8 mouse cellular contexts compared by ENCODE assay signal in the genomic region with DNA sequence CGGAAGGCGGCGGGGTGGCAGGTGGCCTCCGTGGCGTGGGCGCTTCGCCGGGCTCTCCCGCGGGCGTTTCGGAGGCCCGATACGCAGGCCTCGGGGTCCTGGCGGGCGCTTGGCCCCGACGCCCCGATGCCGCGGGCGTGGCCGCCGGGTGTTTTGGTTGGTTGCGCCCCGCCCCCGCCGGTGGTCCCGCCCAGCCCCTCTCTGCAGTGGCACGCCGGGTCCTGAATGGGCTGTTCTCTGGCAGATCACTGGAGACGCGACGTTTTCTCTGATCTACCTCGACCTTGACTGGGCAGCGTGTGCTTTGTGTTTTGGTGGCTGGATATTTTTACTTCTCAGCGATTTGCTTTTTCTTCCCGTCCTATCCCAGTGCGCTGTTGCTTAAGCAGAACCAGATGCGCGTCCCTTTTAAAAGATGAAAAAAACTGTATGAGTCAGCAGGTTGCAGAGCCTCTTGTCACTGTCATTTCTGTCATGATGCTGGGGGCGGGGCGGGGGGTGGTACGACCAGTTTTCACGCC. TPM values are rescaled to one million over a fixed set of nuclear protein-coding genes. Genes with fewer than 3 reads are reported as not detected.
A peak's percentile ranks its signal among the peaks of the same experiment; 100 is the strongest.
DNase-seq lines count a peak whose midpoint lies in the region; ATAC-seq and TF ChIP-seq lines count a peak whose summit lies in the region.

No protein-coding gene starts in this region.

- 0% methylated on average over 38 of the region's 46 CpGs for WGBS in hindbrain, embryonic 15.5 days
- under 1% methylated on average over 44 of the region's 46 CpGs for WGBS in limb, embryonic 10.5 days
- WGBS in midbrain, embryonic 10.5 days: under 1% methylated on average over 46 of the region's 46 CpGs
- 1% methylated on average over 46 of the region's 46 CpGs for WGBS in spleen, adult 2 months

- no peaks in the 10 kb centered on the region for H3K27me3 ChIP-seq in hindbrain, embryonic 15.5 days
- H3K27me3 ChIP-seq in limb, embryonic 10.5 days (ENCODE audit: low read depth, poor library complexity, severe bottlenecking): no peaks in the 10 kb centered on the region
- no peaks in the 10 kb centered on the region for H3K27me3 ChIP-seq in midbrain, embryonic 10.5 days (ENCODE audit: low read depth, poor library complexity, severe bottlenecking)
- no peaks in the 10 kb centered on the region for H3K27me3 ChIP-seq in spleen, adult 2 months (ENCODE audit: control insufficient read depth, insufficient read depth, low read length)

- H3K9ac ChIP-seq in hindbrain, embryonic 15.5 days: peak overlapping the region; percentile 78

- no peak for TF ChIP-seq CTCF in spleen, adult 2 months (IDR thresholded peaks at IDR 0.05; ENCODE audit: extremely low read depth, insufficient read depth, insufficient read length, insufficient replicate concordance)

- peak; percentile 77 for DNase-seq in kidney, adult 11 months
- DNase-seq in kidney, adult 18-20 months: no peak
- DNase-seq in frontal cortex, adult 2 months (ENCODE audit: extremely low spot score in 1 of 2, low spot score in 1 of 2): peak; percentile 39 to 63
- DNase-seq in limb, embryonic 10.5 days (ENCODE audit: low spot score): peak; percentile 92
- DNase-seq in midbrain, embryonic 10.5 days (ENCODE audit: low spot score): peak; percentile 90
- peak in 1 of 2 experiments; percentile 61 for DNase-seq in spleen, adult 2 months (ENCODE audit: low read depth in 1 of 2, low spot score in 2 of 2)

- no peaks in the 10 kb centered on the region for H3K9me3 ChIP-seq in hindbrain, embryonic 15.5 days
- H3K9me3 ChIP-seq in limb, embryonic 10.5 days (replicated peaks): no peaks in the 10 kb centered on the region
- no peaks in the 10 kb centered on the region for H3K9me3 ChIP-seq in midbrain, embryonic 10.5 days (replicated peaks)

- H3K4me1 ChIP-seq in brown adipose tissue, adult 24 weeks (ENCODE audit: control insufficient read depth, insufficient read depth, insufficient read length, low read length): 0 out of 2 replicates have a peak, but pooled peaks cover 2% of the 10 kb centered on the region
- H3K4me1 ChIP-seq in hindbrain, embryonic 15.5 days (replicated peaks): peaks cover 17% of the 10 kb centered on the region
- H3K4me1 ChIP-seq in limb, embryonic 10.5 days: peaks cover 8% of the 10 kb centered on the region
- peaks cover 15% of the 10 kb centered on the region for H3K4me1 ChIP-seq in midbrain, embryonic 10.5 days
- no peaks in the 10 kb centered on the region for H3K4me1 ChIP-seq in spleen, adult 2 months (ENCODE audit: control insufficient read depth, insufficient read depth, insufficient read length)

- ATAC-seq in hindbrain, embryonic 15.5 days (ENCODE audit: low FRiP score, low read depth): peak; percentile 90

- H3K4me3 ChIP-seq in brown adipose tissue, adult 24 weeks (ENCODE audit: insufficient read depth, low read depth, low read length): peak overlapping the region; percentile 74
- H3K4me3 ChIP-seq in hindbrain, embryonic 15.5 days: peak overlapping the region; percentile 75
- peak overlapping the region; percentile 76 for H3K4me3 ChIP-seq in limb, embryonic 10.5 days
- H3K4me3 ChIP-seq in midbrain, embryonic 10.5 days: peak overlapping the region; percentile 81
- H3K4me3 ChIP-seq in spleen, adult 2 months (ENCODE audit: extremely low read depth, insufficient read depth, insufficient read length): peak overlapping the region; percentile 81

- H3K4me2 ChIP-seq in hindbrain, embryonic 15.5 days: peak overlapping the region; percentile 59

- H3K36me3 ChIP-seq in hindbrain, embryonic 15.5 days: no peaks in the 10 kb centered on the region
- no peaks in the 10 kb centered on the region for H3K36me3 ChIP-seq in limb, embryonic 10.5 days
- H3K36me3 ChIP-seq in midbrain, embryonic 10.5 days: no peaks in the 10 kb centered on the region
- H3K36me3 ChIP-seq in spleen, adult 2 months (ENCODE audit: control insufficient read depth, insufficient read depth, low read length): no peaks in the 10 kb centered on the region

- no peak for TF ChIP-seq POLR2A in spleen, adult 2 months (IDR thresholded peaks at IDR 0.05; ENCODE audit: low read depth, low read length)

- H3K27ac ChIP-seq in brown adipose tissue, adult 24 weeks (replicated peaks; ENCODE audit: low read depth, low read length): peak overlapping the region; percentile 77
- H3K27ac ChIP-seq in hindbrain, embryonic 15.5 days (replicated peaks): peak overlapping the region; percentile 97
- peak overlapping the region; percentile 95 for H3K27ac ChIP-seq in limb, embryonic 10.5 days
- peak overlapping the region; percentile 94 for H3K27ac ChIP-seq in midbrain, embryonic 10.5 days (replicated peaks)
- peak overlapping the region; percentile 94 for H3K27ac ChIP-seq in spleen, adult 2 months (ENCODE audit: insufficient read depth, low read length)

RNA-seq across cellular contexts. Expression of gene Pnpla8, which starts 48.2 kb away (rescaled TPM):
- polyA plus RNA-seq in brown adipose tissue, adult 24 weeks (2012; ENCODE audit: insufficient read depth, insufficient read length, missing spikeins): 225 and 234 TPM in 2 replicates
- polyA plus RNA-seq in frontal cortex, adult 2 months (2012; rRNA removed): 80.9 and 82.7 TPM in 2 replicates
- 125 and 126 TPM in 2 replicates for polyA plus RNA-seq in hindbrain, embryonic 15.5 days (2015; fragmentation: Nextera tagmentation; extraction: Ambion mirVana)
- polyA plus RNA-seq in limb, embryonic 10.5 days (2016; fragmentation: Nextera tagmentation; extraction: Ambion mirVana): 31.6 and 48.4 TPM in 2 replicates
- polyA plus RNA-seq in midbrain, embryonic 10.5 days (2016; fragmentation: Nextera tagmentation; extraction: Ambion mirVana): 55.7 and 67.0 TPM in 2 replicates
- 4.2 and 4.6 TPM in 2 replicates for polyA plus RNA-seq in spleen, adult 2 months (2012; rRNA removed)

RNA-seq across cellular contexts. Expression of gene Dnajb9, which starts 59.2 kb away (rescaled TPM):
- polyA plus RNA-seq in brown adipose tissue, adult 24 weeks (2012; ENCODE audit: insufficient read depth, insufficient read length, missing spikeins): 43.0 and 48.2 TPM in 2 replicates
- polyA plus RNA-seq in frontal cortex, adult 2 months (2012; rRNA removed): 28.5 and 29.1 TPM in 2 replicates
- polyA plus RNA-seq in hindbrain, embryonic 15.5 days (2015; fragmentation: Nextera tagmentation; extraction: Ambion mirVana): 32.3 and 32.8 TPM in 2 replicates
- 15.2 and 16.0 TPM in 2 replicates for polyA plus RNA-seq in limb, embryonic 10.5 days (2016; fragmentation: Nextera tagmentation; extraction: Ambion mirVana)
- 17.6 and 18.7 TPM in 2 replicates for polyA plus RNA-seq in midbrain, embryonic 10.5 days (2016; fragmentation: Nextera tagmentation; extraction: Ambion mirVana)
- 1.1 and 1.3 TPM in 2 replicates for polyA plus RNA-seq in spleen, adult 2 months (2012; rRNA removed)

RNA-seq across cellular contexts. Expression of gene Nrcam, which starts 59.3 kb away (rescaled TPM):
- polyA plus RNA-seq in brown adipose tissue, adult 24 weeks (2012; ENCODE audit: insufficient read depth, insufficient read length, missing spikeins): 0.42 and 0.55 TPM in 2 replicates
- polyA plus RNA-seq in frontal cortex, adult 2 months (2012; rRNA removed): 159 and 161 TPM in 2 replicates
- 127 and 139 TPM in 2 replicates for polyA plus RNA-seq in hindbrain, embryonic 15.5 days (2015; fragmentation: Nextera tagmentation; extraction: Ambion mirVana)
- polyA plus RNA-seq in limb, embryonic 10.5 days (2016; fragmentation: Nextera tagmentation; extraction: Ambion mirVana): 0.82 and 0.91 TPM in 2 replicates
- polyA plus RNA-seq in midbrain, embryonic 10.5 days (2016; fragmentation: Nextera tagmentation; extraction: Ambion mirVana): 31.8 and 51.7 TPM in 2 replicates
- 0.06 TPM in 1 of 2 replicates, not detected in the other for polyA plus RNA-seq in spleen, adult 2 months (2012; rRNA removed)

Comparison
In these comparisons a context has a peak if more than half of its experiments do, and no peak if none do; other contexts are left out.
1. RNA of gene Nrcam, which starts 59.3 kb away (polyA plus RNA-seq): 159 to 161 TPM in frontal cortex, adult 2 months, 127 to 139 TPM in hindbrain, embryonic 15.5 days and 31.8 to 51.7 TPM in midbrain, embryonic 10.5 days; 0.82 to 0.91 TPM in limb, embryonic 10.5 days, 0.42 to 0.55 TPM in brown adipose tissue, adult 24 weeks and 0.06 TPM in spleen, adult 2 months; every median in the first group is over 10 times any median in the second.
2. Peak in every context shown above with its lines, with median percentiles within 50 percentile points of each other: H3K27ac ChIP-seq and H3K4me3 ChIP-seq.